Mouse (Mus musculus) layer of hippocampus, adult 9-11 months (tissue): ENCODE data around the gene Nudc.
"Not testable (repeated sequence)": the region's sequence is repeated elsewhere in the genome, so short reads cannot be mapped to it uniquely, and the experiment has no call there.

ENCODE experiments used
- DNase-seq: peaks from one replicate; pipeline ENCODE4 v3.0.0; 2022

Nudc gene

GRCm38 (mm10) chr4:133532777-133533176 lies 13.0 kb downstream of the Nudc start:
- DNase-seq: no peak

- no peak for DNase-seq
These were observed 18.0 kb downstream of the Nudc start for GRCm38 (mm10) chr4:133527788-133528187.

GRCm38 (mm10) chr4:133521502-133521901 lies 24.3 kb downstream of the Nudc start:
- no peak for DNase-seq

- no peak for DNase-seq
These were observed 26.5 kb downstream of the Nudc start for GRCm38 (mm10) chr4:133519369-133519665.

- no peak for DNase-seq
These were observed 27.0 kb downstream of the Nudc start, which contains the start of gene Kdf1 for GRCm38 (mm10) chr4:133518601-133519368. Gene Kdf1, plus strand, starts transcription at chr4:133518963.

GRCm38 (mm10) chr4:133512972-133513371 lies 32.8 kb downstream of the Nudc start:
- DNase-seq: peak; percentile 69

GRCm38 (mm10) chr4:133512511-133512910 lies 33.3 kb downstream of the Nudc start:
- not testable (repeated sequence) for DNase-seq

- DNase-seq: no peak
These were observed 34.7 kb downstream of the Nudc start for GRCm38 (mm10) chr4:133511050-133511449.

- peak; percentile 85 for DNase-seq
These were observed 36.8 kb downstream of the Nudc start for GRCm38 (mm10) chr4:133508990-133509389.

GRCm38 (mm10) chr4:133506573-133506972 lies 39.2 kb downstream of the Nudc start:
- no peak for DNase-seq

- DNase-seq: no peak
These were observed 40.9 kb downstream of the Nudc start for GRCm38 (mm10) chr4:133504755-133505485.

GRCm38 (mm10) chr4:133504300-133504699 lies 41.5 kb downstream of the Nudc start:
- DNase-seq: no peak

- no peak for DNase-seq
These were observed 44.3 kb downstream of the Nudc start for GRCm38 (mm10) chr4:133501514-133501913.

GRCm38 (mm10) chr4:133498160-133498724 lies 47.6 kb downstream of the Nudc start, which contains the start of gene Trnp1:
Gene Trnp1, minus strand, starts transcription at chr4:133498550.
- peak; percentile 91 for DNase-seq

- DNase-seq: no peak
These were observed 48.2 kb downstream of the Nudc start for GRCm38 (mm10) chr4:133497461-133498159.

- DNase-seq: no peak
These were observed 48.9 kb downstream of the Nudc start for GRCm38 (mm10) chr4:133496738-133497445.

- DNase-seq: no peak
These were observed 50.1 kb downstream of the Nudc start for GRCm38 (mm10) chr4:133495711-133496110.

GRCm38 (mm10) chr4:133494867-133495266 lies 50.9 kb downstream of the Nudc start:
- no peak for DNase-seq

- DNase-seq: peak; percentile 73
These were observed 51.4 kb downstream of the Nudc start for GRCm38 (mm10) chr4:133494432-133494831.

GRCm38 (mm10) chr4:133493895-133494294 lies 51.9 kb downstream of the Nudc start:
- no peak for DNase-seq

GRCm38 (mm10) chr4:133491800-133492199 lies 54.0 kb downstream of the Nudc start:
- no peak for DNase-seq

- DNase-seq: no peak
These were observed 56.1 kb downstream of the Nudc start for GRCm38 (mm10) chr4:133489489-133490245.
